Mouse (Mus musculus) kidney, postnatal 4 days (tissue): ENCODE results near the gene Hoxd4.

Experiments used
- DNase-seq, 2 experiments: peaks; one replicate each; pipeline ENCODE4 v3.0.0; 2021; ENCODE audit warnings: mixed read lengths in 2 of 2

The Hoxd4 gene

DNA sequence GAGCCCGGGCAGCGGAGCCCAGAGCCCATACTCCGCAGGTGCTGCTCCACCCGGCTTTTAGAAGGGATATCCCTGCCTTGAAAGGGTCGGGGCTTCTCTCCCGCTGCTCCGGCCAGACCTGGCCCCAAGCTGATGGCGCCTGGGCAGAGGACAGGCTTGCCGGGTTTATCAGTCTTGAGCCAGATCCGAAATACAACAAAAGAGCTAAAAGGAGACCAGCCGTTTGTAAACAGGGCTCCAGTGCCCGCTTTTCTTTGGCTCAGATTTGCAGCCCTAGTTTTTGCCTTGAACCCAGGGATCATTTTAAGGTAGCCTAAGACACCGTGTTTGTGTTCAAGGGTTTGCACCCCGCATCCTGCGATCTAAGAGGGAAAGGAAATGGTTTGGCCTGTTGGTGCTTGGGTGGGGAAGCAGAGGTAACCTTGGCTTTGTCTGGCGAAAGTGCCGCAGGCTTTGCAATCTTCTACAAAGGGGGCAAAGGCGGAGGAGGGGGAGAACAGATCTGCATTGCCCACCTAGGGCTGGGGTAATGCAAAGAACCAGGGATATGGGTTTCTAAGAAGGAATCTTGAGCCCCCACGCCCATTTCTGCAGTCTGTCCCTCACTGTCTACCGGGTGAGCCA lies 18.8 kb upstream of the Hoxd4 start:
- peak in 1 of 2 experiments; percentile 50 for DNase-seq

DNA sequence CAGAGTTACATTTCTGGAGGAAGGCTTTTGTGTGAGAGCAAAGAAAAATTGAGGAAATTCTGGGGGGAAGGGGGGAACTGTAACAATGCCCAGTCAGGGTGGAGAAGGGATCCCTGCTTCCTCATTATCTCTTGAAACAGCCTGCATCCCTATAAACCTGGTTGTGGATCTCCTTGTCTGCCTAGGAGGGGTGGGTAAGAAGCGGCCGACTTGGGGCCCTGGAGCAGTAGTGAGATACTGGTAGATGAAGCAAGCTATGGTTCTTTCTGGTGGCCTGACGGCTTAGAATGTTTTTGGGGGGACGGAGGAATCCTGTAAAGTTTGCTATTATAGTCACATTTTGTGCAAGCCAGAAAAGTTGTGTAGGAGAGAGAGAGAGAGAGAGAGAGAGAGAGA lies 18.3 kb upstream of the Hoxd4 start:
- DNase-seq: peak in 1 of 2 experiments; percentile 40

DNA sequence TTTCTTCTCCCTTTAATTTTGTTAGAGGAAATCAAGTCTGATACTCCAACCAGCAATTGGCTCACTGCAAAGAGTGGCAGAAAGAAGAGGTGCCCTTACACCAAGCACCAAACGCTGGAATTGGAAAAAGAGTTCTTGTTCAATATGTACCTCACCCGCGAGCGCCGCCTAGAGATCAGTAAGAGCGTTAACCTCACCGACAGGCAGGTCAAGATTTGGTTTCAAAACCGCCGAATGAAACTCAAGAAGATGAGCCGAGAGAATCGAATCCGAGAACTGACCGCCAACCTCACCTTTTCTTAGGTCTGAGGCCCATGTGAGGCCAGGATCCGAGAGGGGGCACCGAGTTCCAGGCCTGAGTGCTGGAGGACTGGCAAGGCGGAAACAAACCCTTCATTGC lies 17.7 kb upstream of the Hoxd4 start:
- DNase-seq: peak; percentile 79 to 87

DNA sequence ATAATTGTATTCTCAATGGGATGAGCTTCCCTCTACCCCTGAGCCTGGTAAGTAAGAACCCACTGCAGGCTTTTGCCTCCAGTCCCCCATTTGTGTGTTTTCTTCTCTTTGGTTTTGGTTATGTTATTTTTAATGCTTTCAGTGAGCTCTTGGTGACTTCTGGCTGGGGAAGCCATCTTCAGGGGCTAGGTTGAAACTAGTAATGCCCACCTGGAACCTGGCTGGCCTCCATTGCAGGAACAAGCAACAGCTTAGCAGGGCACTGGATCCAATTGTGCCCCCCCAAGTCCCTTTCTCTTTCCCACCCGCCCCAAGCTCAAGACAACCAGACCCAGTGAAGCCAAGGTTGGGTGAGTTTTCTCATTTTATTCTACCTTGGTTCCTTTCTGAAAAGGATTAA lies 16.3 kb upstream of the Hoxd4 start:
- DNase-seq: peak in 1 of 2 experiments; percentile 20

DNA sequence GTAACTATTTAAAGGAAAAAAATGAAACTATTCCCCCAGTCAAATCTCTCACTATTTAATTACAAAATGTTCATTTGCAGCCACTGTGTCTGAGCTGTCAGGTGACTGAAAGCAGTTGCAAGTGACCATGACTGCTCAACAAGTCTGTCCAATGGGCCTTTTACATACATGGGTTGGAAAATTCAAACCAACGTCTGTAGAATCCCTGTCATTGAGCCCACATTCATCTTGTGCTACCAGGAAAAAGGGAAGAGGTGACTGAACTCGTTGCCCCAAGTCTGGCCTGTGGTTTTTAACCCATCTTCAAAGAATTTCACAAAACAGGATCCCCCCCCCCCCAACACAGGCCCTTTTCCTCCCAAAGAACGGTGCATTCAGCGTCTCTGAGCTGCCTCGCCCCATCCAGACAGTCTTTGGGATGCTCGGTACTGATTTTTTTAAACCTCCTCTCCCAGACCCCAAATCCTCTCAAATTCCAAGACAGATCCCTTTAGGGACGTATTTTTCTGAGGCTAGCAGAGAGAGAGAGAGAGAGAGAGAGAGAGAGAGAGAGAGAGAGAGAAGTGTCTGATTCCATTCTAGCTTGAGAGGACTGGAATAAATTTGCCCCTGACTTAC lies 15.8 kb upstream of the Hoxd4 start:
- peak in 1 of 2 experiments; percentile 13 for DNase-seq

GRCm38 (mm10) chr2:74696442-74697335 lies 15.0 kb upstream of the Hoxd4 start:
- peak; percentile 62 to 75 for DNase-seq

DNA sequence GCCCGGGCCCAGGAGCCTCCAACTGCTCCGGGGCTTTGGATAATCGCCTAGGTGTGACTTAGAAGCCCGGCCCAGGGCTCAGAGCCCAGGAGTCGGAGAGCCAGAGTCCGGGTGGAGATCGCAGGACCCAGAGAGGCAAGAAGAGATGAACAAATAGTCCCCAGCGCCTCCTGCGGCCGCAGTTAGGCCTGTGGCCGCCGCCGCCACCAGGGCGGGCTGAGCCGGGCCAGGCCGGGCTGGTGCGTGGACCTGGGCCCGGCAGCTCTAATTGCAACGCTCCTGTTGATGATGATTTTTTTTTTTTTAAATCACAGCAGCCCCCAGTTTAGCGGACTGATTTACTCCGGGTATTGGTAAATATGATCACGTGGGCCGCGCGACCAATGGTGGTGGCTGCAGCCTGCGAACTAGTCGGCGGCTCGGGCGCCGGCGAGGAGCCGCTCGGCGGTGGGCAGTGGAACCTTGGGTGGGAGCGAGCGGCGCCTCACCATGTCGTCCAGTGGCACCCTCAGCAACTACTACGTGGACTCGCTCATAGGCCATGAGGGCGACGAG lies 14.1 kb upstream of the Hoxd4 start, which contains the start of gene Hoxd9:
TSS of gene Hoxd9 (plus strand) at position 161 of the 555 bp plus-strand sequence.
- DNase-seq: peak; percentile 87 to 92

GRCm38 (mm10) chr2:74698201-74699052 lies 13.3 kb upstream of the Hoxd4 start:
- DNase-seq: peak; percentile 68 to 78

DNA sequence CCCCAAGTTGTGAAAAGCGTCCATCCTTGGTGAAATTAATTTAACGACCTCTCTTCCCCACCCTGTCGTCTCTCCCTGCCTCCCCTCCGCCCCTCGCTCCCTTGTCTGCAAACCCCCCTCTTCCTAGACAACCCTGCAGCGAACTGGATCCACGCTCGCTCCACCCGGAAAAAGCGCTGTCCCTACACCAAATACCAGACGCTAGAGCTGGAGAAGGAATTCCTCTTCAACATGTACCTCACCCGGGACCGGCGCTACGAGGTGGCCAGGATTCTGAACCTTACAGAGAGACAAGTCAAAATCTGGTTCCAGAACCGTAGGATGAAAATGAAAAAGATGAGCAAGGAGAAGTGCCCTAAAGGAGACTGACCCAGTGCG lies 12.7 kb upstream of the Hoxd4 start:
- DNase-seq: peak; percentile 62 to 71

DNA sequence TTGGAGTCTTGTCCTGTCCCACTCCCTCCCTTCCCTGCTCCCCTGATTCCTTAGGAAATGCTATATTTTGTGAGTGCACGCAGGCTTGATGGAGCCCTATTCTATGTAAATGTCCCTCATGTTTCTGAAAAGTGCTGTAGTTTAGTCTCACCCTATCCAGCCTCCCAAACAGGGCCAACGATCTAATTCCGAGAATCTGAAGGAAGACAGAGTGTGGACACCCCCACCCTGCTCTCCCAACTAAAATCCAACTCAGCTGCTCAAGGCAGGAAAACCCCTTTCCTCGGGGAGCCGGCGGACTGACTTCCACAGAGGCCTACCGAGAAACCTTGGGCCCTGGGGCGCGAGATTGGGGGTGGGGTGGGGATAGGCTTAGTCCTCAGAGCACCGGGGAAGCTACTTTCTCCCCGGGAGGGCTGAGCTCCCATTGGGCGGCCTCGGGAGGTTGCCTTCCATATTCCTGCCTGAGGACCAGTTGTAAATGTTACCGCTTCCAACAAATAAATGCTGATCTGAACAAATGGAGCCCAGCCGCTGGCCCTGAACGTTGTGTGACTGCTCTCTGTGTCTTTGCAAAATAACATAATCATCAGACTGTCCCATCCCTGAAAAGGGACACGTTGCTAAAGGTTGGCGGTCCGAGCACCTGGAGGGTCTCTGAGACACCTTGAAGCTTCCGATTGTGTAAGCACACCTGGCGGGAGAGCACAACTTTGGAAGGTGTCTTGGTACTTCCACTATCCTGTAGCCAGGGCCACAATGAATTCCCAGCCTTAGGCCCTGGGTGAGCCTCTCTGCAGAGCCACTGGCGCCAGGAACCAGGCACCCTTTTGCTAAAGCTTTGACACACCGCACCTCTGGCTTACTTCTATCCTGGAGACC lies 11.8 kb upstream of the Hoxd4 start:
- DNase-seq: peak; percentile 68 to 72

DNA sequence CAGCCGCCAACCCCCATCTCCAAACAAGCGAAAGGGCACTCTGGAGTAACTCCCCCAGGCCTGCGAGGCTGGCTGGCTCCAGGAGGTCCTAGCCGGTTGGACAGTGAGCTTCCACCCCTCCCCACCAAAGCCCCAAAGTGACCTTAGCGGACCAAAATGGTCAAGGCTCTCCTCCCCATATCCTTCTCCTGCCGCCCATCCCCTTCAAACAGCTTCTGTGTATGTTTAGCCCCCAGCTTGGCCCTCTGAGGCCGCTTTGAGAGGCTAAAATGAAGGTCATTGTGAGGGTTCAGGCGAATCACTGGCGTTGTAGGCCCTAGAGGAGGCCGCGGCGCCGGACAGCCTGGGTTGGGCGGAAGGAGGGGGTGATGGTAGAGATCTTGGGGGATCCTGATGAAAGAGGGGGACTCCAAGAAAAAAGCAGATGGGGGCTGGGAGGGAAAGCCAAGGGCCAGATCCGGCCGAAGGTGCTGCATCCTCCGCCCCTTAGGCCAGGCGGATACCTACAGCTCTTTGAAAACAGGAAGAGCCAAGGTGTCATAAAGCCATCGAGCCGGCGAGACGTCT lies 11.1 kb upstream of the Hoxd4 start:
- peak; percentile 71 to 79 for DNase-seq

- peak; percentile 93 to 95 for DNase-seq
Measured at GRCm38 (mm10) chr2:74701949-74702819, 9.5 kb upstream of the Hoxd4 start.

- peak in 1 of 2 experiments; percentile 2 for DNase-seq
Measured at GRCm38 (mm10) chr2:74702820-74703219, 8.9 kb upstream of the Hoxd4 start.

DNA sequence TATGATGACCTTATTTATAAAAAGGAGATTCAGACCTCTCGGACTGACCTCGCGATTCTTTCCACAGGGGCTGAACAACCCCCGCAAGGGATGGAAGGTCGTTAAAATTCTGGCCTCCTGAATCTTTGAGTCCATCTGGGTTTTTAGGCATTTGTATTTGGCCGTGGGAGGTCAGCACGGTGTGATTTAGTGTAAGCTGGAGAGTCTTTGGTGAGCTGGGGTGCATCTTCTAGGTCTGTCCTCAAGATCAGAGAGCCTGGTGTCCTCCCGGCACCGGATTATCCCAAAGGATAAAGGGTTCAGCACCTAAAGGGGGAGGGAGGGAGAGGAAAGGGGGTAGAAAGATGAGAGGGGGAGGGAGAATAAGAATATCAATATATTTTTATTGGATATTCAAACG lies 8.4 kb upstream of the Hoxd4 start:
- DNase-seq: peak in 1 of 2 experiments; percentile 34

GRCm38 (mm10) chr2:74703720-74704392 lies 7.9 kb upstream of the Hoxd4 start:
- peak; percentile 74 to 83 for DNase-seq

DNA sequence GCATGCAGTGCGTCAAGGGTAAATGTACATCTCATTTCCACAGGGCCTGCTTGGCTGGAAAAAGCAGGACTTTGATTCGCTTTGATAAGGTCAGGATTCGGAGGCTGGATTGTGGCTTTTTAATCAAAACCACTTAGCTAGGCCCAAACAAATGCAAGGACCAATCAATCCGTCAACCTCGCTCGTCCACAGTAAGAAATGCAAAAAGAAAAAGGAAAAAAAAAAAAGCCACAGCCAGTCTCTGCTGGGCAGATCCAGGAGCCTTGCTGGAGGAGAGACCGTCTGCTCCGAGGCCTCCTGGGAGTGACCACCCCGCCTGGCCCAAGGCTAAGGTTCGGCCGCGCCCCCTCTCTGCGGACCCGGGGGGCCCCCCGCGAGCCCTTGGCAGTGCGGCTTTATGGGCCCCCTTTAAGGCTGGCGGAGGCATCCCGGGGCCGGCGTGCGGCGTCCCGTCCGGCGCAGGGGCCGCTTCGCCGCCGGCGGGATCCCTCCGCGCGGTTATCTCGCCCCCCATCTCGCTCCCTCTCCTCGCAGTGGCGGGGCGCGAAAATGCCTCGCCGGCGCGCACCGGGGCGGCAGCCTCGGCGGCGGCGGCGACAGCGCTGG lies 7.2 kb upstream of the Hoxd4 start, which contains the start of gene Hoxd8:
TSS of gene Hoxd8 (plus strand) at position 223 of the 606 bp plus-strand sequence.
- peak; percentile 92 to 95 for DNase-seq

DNA sequence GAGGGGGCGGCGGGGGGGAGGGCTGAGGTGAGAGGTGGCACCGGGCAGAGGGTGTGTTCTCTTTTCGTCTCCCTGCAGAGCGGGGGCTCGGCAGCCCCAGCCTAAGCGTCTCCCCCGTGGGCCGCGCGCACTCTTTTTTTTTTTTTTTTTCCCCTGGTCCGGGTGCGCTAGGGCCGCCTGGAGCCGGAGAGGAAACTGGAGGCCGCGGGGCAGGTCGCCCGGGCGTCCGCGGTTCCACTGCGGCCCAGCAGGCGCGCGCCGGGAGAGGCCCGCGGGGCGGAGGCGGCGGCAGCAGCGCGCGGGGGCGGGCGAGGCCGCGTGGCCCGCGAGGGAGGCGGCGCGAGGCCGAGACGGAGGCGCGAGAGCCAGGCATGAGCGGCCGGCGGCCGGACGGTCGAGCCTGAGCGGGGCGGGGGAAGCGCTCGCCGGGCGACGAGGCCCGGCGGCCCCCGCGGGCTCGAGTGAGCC lies 6.7 kb upstream of the Hoxd4 start:
- peak; percentile 65 to 83 for DNase-seq

DNA sequence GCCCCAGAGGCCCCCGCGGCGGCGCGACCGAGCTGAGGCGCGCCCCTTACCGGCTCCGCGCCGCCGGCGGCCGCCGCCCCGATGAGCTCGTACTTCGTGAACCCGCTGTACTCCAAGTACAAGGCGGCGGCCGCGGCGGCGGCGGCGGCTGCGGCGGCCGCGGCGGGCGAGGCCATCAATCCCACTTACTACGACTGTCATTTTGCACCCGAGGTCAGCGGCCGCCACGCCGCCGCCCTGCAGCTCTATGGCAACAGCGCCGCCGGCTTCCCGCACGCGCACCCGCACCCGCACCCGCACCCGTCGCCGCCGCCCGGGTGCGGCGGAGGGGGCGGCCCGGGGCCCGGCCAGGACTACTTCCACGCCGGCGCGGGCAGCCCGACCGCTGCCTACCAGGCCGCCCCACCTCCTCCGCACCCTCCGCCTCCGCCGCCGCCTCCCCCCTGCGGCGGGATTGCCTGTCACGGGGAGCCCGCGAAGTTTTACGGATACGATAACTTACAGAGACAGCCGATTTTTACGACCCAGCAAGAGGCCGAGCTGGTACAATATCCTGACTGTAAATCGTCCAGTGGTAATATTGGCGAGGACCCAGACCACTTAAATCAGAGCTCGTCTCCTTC lies 6.2 kb upstream of the Hoxd4 start:
- DNase-seq: peak; percentile 80 to 87
